Mouse (Mus musculus) frontal cortex, postnatal 36 days (tissue): ENCODE measurements around the gene Usp18.
A peak's percentile ranks its signal among the peaks of the same experiment; 100 is the strongest.

ENCODE experiments used
- DNase-seq, 2 experiments: peaks; one replicate each; pipeline ENCODE4 v3.0.0; 2022; ENCODE audit warnings: low spot score in 2 of 2

Gene Usp18

GRCm38 (mm10) chr6:121245127-121246036, at the start of gene Usp18:
TSS of gene Usp18 (plus strand) at chr6:121245906.
- peak; percentile 58 to 60 for DNase-seq

GRCm38 (mm10) chr6:121197807-121198365, 47.8 kb upstream of the Usp18 start:
- DNase-seq = no peak

GRCm38 (mm10) chr6:121200458-121200857, 45.2 kb upstream of the Usp18 start:
- no peak for DNase-seq

GRCm38 (mm10) chr6:121202026-121202425, 43.7 kb upstream of the Usp18 start:
- DNase-seq = no peak

GRCm38 (mm10) chr6:121206481-121206880, 39.2 kb upstream of the Usp18 start:
- DNase-seq = no peak

- no peak for DNase-seq
Measured at GRCm38 (mm10) chr6:121209584-121209983, 36.1 kb upstream of the Usp18 start.

- DNase-seq = peak; percentile 65 to 71
Measured at GRCm38 (mm10) chr6:121210149-121210925, 35.4 kb upstream of the Usp18 start, which contains the start of gene Tuba8. TSS of gene Tuba8 (plus strand) at chr6:121210696.

GRCm38 (mm10) chr6:121210926-121211289, 34.8 kb upstream of the Usp18 start:
- no peak for DNase-seq

- DNase-seq = no peak
Measured at GRCm38 (mm10) chr6:121211743-121212142, 34.0 kb upstream of the Usp18 start.

- DNase-seq = no peak
Measured at GRCm38 (mm10) chr6:121212988-121213387, 32.7 kb upstream of the Usp18 start.

- no peak for DNase-seq
Measured at GRCm38 (mm10) chr6:121214221-121214620, 31.5 kb upstream of the Usp18 start.

GRCm38 (mm10) chr6:121214667-121215330, 30.9 kb upstream of the Usp18 start:
- DNase-seq = no peak

GRCm38 (mm10) chr6:121215336-121215735, 30.4 kb upstream of the Usp18 start:
- DNase-seq = no peak

- DNase-seq = peak in 1 of 2 experiments; percentile 20
Measured at GRCm38 (mm10) chr6:121215896-121216295, 29.8 kb upstream of the Usp18 start.

GRCm38 (mm10) chr6:121216589-121217255, 29.0 kb upstream of the Usp18 start:
- DNase-seq = no peak

GRCm38 (mm10) chr6:121218002-121218401, 27.7 kb upstream of the Usp18 start:
- DNase-seq = no peak

GRCm38 (mm10) chr6:121219406-121219805, 26.3 kb upstream of the Usp18 start:
- no peak for DNase-seq

- no peak for DNase-seq
Measured at GRCm38 (mm10) chr6:121220181-121220580, 25.5 kb upstream of the Usp18 start.

- DNase-seq = no peak
Measured at GRCm38 (mm10) chr6:121221876-121222597, 23.7 kb upstream of the Usp18 start.

GRCm38 (mm10) chr6:121223001-121223400, 22.7 kb upstream of the Usp18 start:
- no peak for DNase-seq

GRCm38 (mm10) chr6:121224067-121224466, 21.6 kb upstream of the Usp18 start:
- DNase-seq = no peak
